Mouse (Mus musculus): ENCODE measurements around the gene Grid2. TPM values are rescaled to one million over a fixed set of nuclear protein-coding genes. Genes with fewer than 3 reads are reported as not detected.

Gene Grid2
- polyA plus RNA-seq, 1 experiment from 2014 or later: 5.5 TPM

- Histone ChIP-seq H3K4me3 (no peak overlapping the region), H3K27me3 (no peaks in the 10 kb centered on the region), H3K4me2 (replicated peaks) (no peak overlapping the region), H3K9me3 (no peaks in the 10 kb centered on the region), H3K4me1 (no peaks in the 10 kb centered on the region), H3K9ac (replicated peaks) (no peak overlapping the region), H3K36me3 (no peaks in the 10 kb centered on the region), H3K27ac (replicated peaks) (no peak overlapping the region)
- no peak for ATAC-seq (ENCODE audit: low FRiP score, low read depth)
- 89% methylated on average over 2 of the region's 2 CpGs for WGBS
Measured at GRCm38 (mm10) chr6:64264224-64264623, 1008.5 kb downstream of the Grid2 start.

- ATAC-seq (ENCODE audit: low FRiP score, low read depth): no peak
- WGBS: 64% methylated on average over 2 of the region's 2 CpGs
Measured at GRCm38 (mm10) chr6:64274319-64275114, 1018.8 kb downstream of the Grid2 start.

GRCm38 (mm10) chr6:64279927-64280326 lies 1024.3 kb downstream of the Grid2 start:
- ATAC-seq (ENCODE audit: low FRiP score, low read depth): no peak
- no peak overlapping the region for H3K27ac ChIP-seq (replicated peaks)
- no peaks in the 10 kb centered on the region for H3K9me3 ChIP-seq
- no peak overlapping the region for H3K4me3 ChIP-seq
- WGBS: 87% methylated on average over 2 of the region's 2 CpGs
- H3K4me1 ChIP-seq: no peaks in the 10 kb centered on the region
- H3K27me3 ChIP-seq: no peaks in the 10 kb centered on the region
- no peak overlapping the region for H3K4me2 ChIP-seq (replicated peaks)
- H3K9ac ChIP-seq (replicated peaks): no peak overlapping the region
- H3K36me3 ChIP-seq: no peaks in the 10 kb centered on the region

More at GRCm38 (mm10) chr6:64274319-64275114, 1018.8 kb downstream of the Grid2 start:
- Histone ChIP-seq H3K4me2 (replicated peaks) (no peak overlapping the region), H3K4me3 (no peak overlapping the region), H3K27me3 (no peaks in the 10 kb centered on the region), H3K27ac (replicated peaks) (no peak overlapping the region), H3K4me1 (no peaks in the 10 kb centered on the region), H3K9me3 (no peaks in the 10 kb centered on the region), H3K36me3 (no peaks in the 10 kb centered on the region), H3K9ac (replicated peaks) (no peak overlapping the region)

- Histone ChIP-seq H3K9me3 (no peaks in the 10 kb centered on the region), H3K27me3 (no peaks in the 10 kb centered on the region), H3K4me3 (no peak overlapping the region), H3K4me1 (no peaks in the 10 kb centered on the region), H3K36me3 (no peaks in the 10 kb centered on the region), H3K27ac (replicated peaks) (no peak overlapping the region), H3K4me2 (replicated peaks) (no peak overlapping the region), H3K9ac (replicated peaks) (no peak overlapping the region)
- ATAC-seq (ENCODE audit: low FRiP score, low read depth): no peak
- WGBS: 92% methylated on average over 1 of the region's 1 CpGs
Measured at GRCm38 (mm10) chr6:64293761-64294160, 1038.1 kb downstream of the Grid2 start.

GRCm38 (mm10) chr6:64297633-64298032 lies 1042.0 kb downstream of the Grid2 start:
- H3K9ac ChIP-seq (replicated peaks): no peak overlapping the region
- H3K36me3 ChIP-seq: no peaks in the 10 kb centered on the region
- H3K27me3 ChIP-seq: no peaks in the 10 kb centered on the region
- H3K4me2 ChIP-seq (replicated peaks): no peak overlapping the region
- no peak overlapping the region for H3K4me3 ChIP-seq
- H3K4me1 ChIP-seq: no peaks in the 10 kb centered on the region
- WGBS: 37% methylated on average over 1 of the region's 1 CpGs
- ATAC-seq (ENCODE audit: low FRiP score, low read depth): no peak
- no peaks in the 10 kb centered on the region for H3K9me3 ChIP-seq
- no peak overlapping the region for H3K27ac ChIP-seq (replicated peaks)

GRCm38 (mm10) chr6:64304709-64305476 lies 1049.2 kb downstream of the Grid2 start:
- ATAC-seq (ENCODE audit: low FRiP score, low read depth): peak; percentile 88
- Histone ChIP-seq H3K4me3 (no peak overlapping the region), H3K4me1 (peaks cover 5% of the 10 kb centered on the region; the same call in 1 of the 2 replicates), H3K9ac (replicated peaks) (no peak overlapping the region), H3K9me3 (no peaks in the 10 kb centered on the region), H3K27ac (replicated peaks) (no peak overlapping the region), H3K36me3 (no peaks in the 10 kb centered on the region), H3K27me3 (no peaks in the 10 kb centered on the region), H3K4me2 (replicated peaks) (no peak overlapping the region)
- 73% methylated on average over 2 of the region's 2 CpGs for WGBS

GRCm38 (mm10) chr6:64308631-64309030 lies 1053.0 kb downstream of the Grid2 start:
- Histone ChIP-seq H3K9me3 (no peaks in the 10 kb centered on the region), H3K4me1 (peaks cover 5% of the 10 kb centered on the region; the same call in 1 of the 2 replicates), H3K27ac (replicated peaks) (no peak overlapping the region), H3K9ac (replicated peaks) (no peak overlapping the region), H3K36me3 (no peaks in the 10 kb centered on the region), H3K4me3 (no peak overlapping the region), H3K27me3 (no peaks in the 10 kb centered on the region), H3K4me2 (replicated peaks) (no peak overlapping the region)
- ATAC-seq (ENCODE audit: low FRiP score, low read depth): no peak
- 83% methylated on average over 1 of the region's 1 CpGs for WGBS

GRCm38 (mm10) chr6:64313132-64313531 lies 1057.5 kb downstream of the Grid2 start:
- Histone ChIP-seq H3K27me3 (no peaks in the 10 kb centered on the region), H3K4me3 (no peak overlapping the region), H3K9me3 (no peaks in the 10 kb centered on the region), H3K4me1 (no peaks in the 10 kb centered on the region), H3K9ac (replicated peaks) (no peak overlapping the region), H3K36me3 (no peaks in the 10 kb centered on the region), H3K27ac (replicated peaks) (no peak overlapping the region), H3K4me2 (replicated peaks) (no peak overlapping the region)
- no peak for ATAC-seq (ENCODE audit: low FRiP score, low read depth)
- WGBS: 94% methylated on average over 1 of the region's 1 CpGs

GRCm38 (mm10) chr6:64326936-64327335 lies 1071.3 kb downstream of the Grid2 start:
- no peaks in the 10 kb centered on the region for H3K36me3 ChIP-seq
- no peak for ATAC-seq (ENCODE audit: low FRiP score, low read depth)
- H3K27me3 ChIP-seq: no peaks in the 10 kb centered on the region
- H3K4me2 ChIP-seq (replicated peaks): no peak overlapping the region
- H3K9ac ChIP-seq (replicated peaks): no peak overlapping the region
- WGBS: 88% methylated on average over 1 of the region's 1 CpGs
- H3K4me3 ChIP-seq: no peak overlapping the region
- H3K9me3 ChIP-seq: no peaks in the 10 kb centered on the region
- no peak overlapping the region for H3K27ac ChIP-seq (replicated peaks)
- no peaks in the 10 kb centered on the region for H3K4me1 ChIP-seq

GRCm38 (mm10) chr6:64327876-64328275 lies 1072.2 kb downstream of the Grid2 start:
- Histone ChIP-seq H3K27ac (replicated peaks) (no peak overlapping the region), H3K4me3 (no peak overlapping the region), H3K4me1 (no peaks in the 10 kb centered on the region), H3K9ac (replicated peaks) (no peak overlapping the region), H3K9me3 (no peaks in the 10 kb centered on the region), H3K27me3 (no peaks in the 10 kb centered on the region), H3K4me2 (replicated peaks) (no peak overlapping the region), H3K36me3 (no peaks in the 10 kb centered on the region)
- no peak for ATAC-seq (ENCODE audit: low FRiP score, low read depth)
- 87% methylated on average over 3 of the region's 3 CpGs for WGBS

GRCm38 (mm10) chr6:64398413-64399098 lies 1142.9 kb downstream of the Grid2 start:
- no peak overlapping the region for H3K4me2 ChIP-seq (replicated peaks)
- H3K27ac ChIP-seq (replicated peaks): no peak overlapping the region
- no peak for ATAC-seq (ENCODE audit: low FRiP score, low read depth)
- H3K4me1 ChIP-seq: no peaks in the 10 kb centered on the region
- no peak overlapping the region for H3K4me3 ChIP-seq
- no peak overlapping the region for H3K9ac ChIP-seq (replicated peaks)
- H3K9me3 ChIP-seq: no peaks in the 10 kb centered on the region
- WGBS: 86% methylated on average over 4 of the region's 4 CpGs
- no peaks in the 10 kb centered on the region for H3K36me3 ChIP-seq
- no peaks in the 10 kb centered on the region for H3K27me3 ChIP-seq

GRCm38 (mm10) chr6:64427658-64428057 lies 1172.0 kb downstream of the Grid2 start:
- Histone ChIP-seq H3K36me3 (no peaks in the 10 kb centered on the region), H3K4me1 (no peaks in the 10 kb centered on the region), H3K9ac (replicated peaks) (no peak overlapping the region), H3K27me3 (peaks cover 1% of the 10 kb centered on the region; the same call in 1 of the 2 replicates), H3K4me2 (replicated peaks) (no peak overlapping the region), H3K27ac (replicated peaks) (no peak overlapping the region), H3K4me3 (no peak overlapping the region), H3K9me3 (no peaks in the 10 kb centered on the region)
- ATAC-seq (ENCODE audit: low FRiP score, low read depth): no peak
